Comparison of ENCODE assay signal across 8 mouse cellular contexts in genomic region chr16:48992437-48993230, GRCm38 (mm10). TPM values are rescaled to one million over a fixed set of nuclear protein-coding genes. Genes with fewer than 3 reads are reported as not detected.
DNase-seq lines count a peak whose midpoint lies in the region; ATAC-seq and TF ChIP-seq lines count a peak whose summit lies in the region.

No protein-coding gene starts in this region.

- H3K9ac ChIP-seq in lung, embryonic 14.5 days: peak overlapping the region; percentile 99
- H3K9ac ChIP-seq in forebrain, postnatal 0 days: peak overlapping the region; percentile 92
- H3K9ac ChIP-seq in liver, embryonic 14.5 days (replicated peaks): peak overlapping the region; percentile 99

- no peak for TF ChIP-seq EP300 in liver, embryonic 14.5 days (IDR thresholded peaks at IDR 0.05; ENCODE audit: low read depth)

- peak overlapping the region; percentile 91 for H3K4me3 ChIP-seq in lung, embryonic 14.5 days (ENCODE audit: low read depth, low read length)
- peak overlapping the region; percentile 75 for H3K4me3 ChIP-seq in forebrain, postnatal 0 days (ENCODE audit: low read depth, low read length)
- peak overlapping the region; percentile 86 to 99 for H3K4me3 ChIP-seq in liver, embryonic 14.5 days (ENCODE audit: insufficient read depth in 1 of 2, low read depth in 2 of 2, low read length in 2 of 2)

- H3K27me3 ChIP-seq in lung, embryonic 14.5 days (ENCODE audit: insufficient read depth, low read length): no peaks in the 10 kb centered on the region
- no peaks in the 10 kb centered on the region for H3K27me3 ChIP-seq in forebrain, postnatal 0 days (ENCODE audit: insufficient read depth, low read length)
- H3K27me3 ChIP-seq in liver, embryonic 14.5 days (ENCODE audit: control insufficient read depth, insufficient read depth, low read length): no peaks in the 10 kb centered on the region

- ATAC-seq in lung, embryonic 14.5 days (ENCODE audit: insufficient read depth): no peak
- no peak for ATAC-seq in forebrain, postnatal 0 days
- ATAC-seq in liver, embryonic 14.5 days (ENCODE audit: insufficient read depth): no peak

- 21% methylated on average over 10 of the region's 10 CpGs for WGBS in lung, embryonic 14.5 days
- 17% methylated on average over 10 of the region's 10 CpGs for WGBS in forebrain, postnatal 0 days
- 31% methylated on average over 10 of the region's 10 CpGs for WGBS in liver, embryonic 14.5 days (ENCODE audit: insufficient replicate concordance)

- H3K4me1 ChIP-seq in lung, embryonic 14.5 days (ENCODE audit: insufficient read depth): 0 out of 2 replicates have a peak, but pooled peaks cover 7% of the 10 kb centered on the region
- H3K4me1 ChIP-seq in forebrain, postnatal 0 days (ENCODE audit: insufficient read depth): peaks cover 10% of the 10 kb centered on the region; the same call in 1 of the 2 replicates
- H3K4me1 ChIP-seq in liver, embryonic 14.5 days (replicated peaks; ENCODE audit: control insufficient read depth in 2 of 2, insufficient read depth in 2 of 2, low read length in 1 of 2): peaks cover 5 to 12% of the 10 kb centered on the region in 2 experiments

- 0 out of 2 replicates have a peak, but pooled peaks cover 4% of the 10 kb centered on the region for H3K36me3 ChIP-seq in lung, embryonic 14.5 days (ENCODE audit: insufficient read depth)
- no peaks in the 10 kb centered on the region for H3K36me3 ChIP-seq in forebrain, postnatal 0 days (ENCODE audit: insufficient read depth)
- H3K36me3 ChIP-seq in liver, embryonic 14.5 days (replicated peaks; ENCODE audit: control insufficient read depth, insufficient read depth, low read depth): no peaks in the 10 kb centered on the region

- TF ChIP-seq CTCF in lung, embryonic 14.5 days (IDR thresholded peaks at IDR 0.05; ENCODE audit: low read depth): no peak
- no peak for TF ChIP-seq CTCF in forebrain, postnatal 0 days (IDR thresholded peaks at IDR 0.05; ENCODE audit: low read depth)
- TF ChIP-seq CTCF in liver, embryonic 14.5 days (IDR thresholded peaks at IDR 0.05; ENCODE audit: low read depth): no peak

- peak overlapping the region; percentile 75 for H3K4me2 ChIP-seq in lung, embryonic 14.5 days
- H3K4me2 ChIP-seq in forebrain, postnatal 0 days (ENCODE audit: low read depth): peak overlapping the region; percentile 48
- peak overlapping the region; percentile 83 for H3K4me2 ChIP-seq in liver, embryonic 14.5 days (ENCODE audit: low read depth)

- H3K9me3 ChIP-seq in lung, embryonic 14.5 days (ENCODE audit: low read depth, low read length): no peaks in the 10 kb centered on the region
- H3K9me3 ChIP-seq in forebrain, postnatal 0 days (ENCODE audit: low read length): no peaks in the 10 kb centered on the region
- no peaks in the 10 kb centered on the region for H3K9me3 ChIP-seq in liver, embryonic 14.5 days (ENCODE audit: control insufficient read depth, low read length)

- H3K27ac ChIP-seq in lung, embryonic 14.5 days (ENCODE audit: low read depth): no peak overlapping the region
- peak overlapping the region; percentile 36; the same call in 1 of the 2 replicates for H3K27ac ChIP-seq in forebrain, postnatal 0 days (ENCODE audit: low read depth, low read length)
- peak overlapping the region; percentile 55 for H3K27ac ChIP-seq in liver, embryonic 14.5 days

- peak; percentile 28 for DNase-seq in lung, embryonic 14.5 days
- no peak for DNase-seq in lung, postnatal 10 days
- DNase-seq in ZHBTc4 (ENCODE audit: low read depth, low spot score): peak; percentile 25
- DNase-seq in forebrain, postnatal 0 days: no peak
- DNase-seq in liver, embryonic 14.5 days (ENCODE audit: low read depth in 3 of 3, low spot score in 3 of 3): no peak
- no peak for DNase-seq in layer of hippocampus, postnatal 36 days
- DNase-seq in natural killer cell, adult 2 months (ENCODE audit: low spot score in 2 of 2): no peak
- no peak for DNase-seq in frontal cortex, postnatal 10 days (ENCODE audit: low spot score in 2 of 2)

RNA-seq across cellular contexts. Expression of gene Dzip3, which starts 1.3 kb away (rescaled TPM):
- polyA plus RNA-seq in lung, embryonic 14.5 days (2014; fragmentation: Nextera tagmentation; extraction: Ambion mirVana): 40.5 and 45.0 TPM in 2 replicates
- total RNA-seq in forebrain, postnatal 0 days (2014; rRNA removed): 129 and 149 TPM in 2 replicates
- polyA plus RNA-seq in forebrain, postnatal 0 days (2015; fragmentation: Nextera tagmentation; extraction: Ambion mirVana): 35.8 and 46.7 TPM in 2 replicates
- 5.3 and 5.8 TPM in 2 replicates for polyA plus RNA-seq in liver, embryonic 14.5 days (2012; rRNA removed)
- polyA plus RNA-seq in liver, embryonic 14.5 days (2014; fragmentation: Nextera tagmentation; extraction: Ambion mirVana): 5.8 and 7.9 TPM in 2 replicates
- total RNA-seq in layer of hippocampus, postnatal 36 days (2021): 10 to 100 TPM; 89.9 to 90.2 TPM

RNA-seq across cellular contexts. Expression of gene Cip2a, which starts 1.4 kb away (rescaled TPM):
- 45.9 and 48.0 TPM in 2 replicates for polyA plus RNA-seq in lung, embryonic 14.5 days (2014; fragmentation: Nextera tagmentation; extraction: Ambion mirVana)
- 7.3 and 10.4 TPM in 2 replicates for total RNA-seq in forebrain, postnatal 0 days (2014; rRNA removed)
- 4.1 and 4.3 TPM in 2 replicates for polyA plus RNA-seq in forebrain, postnatal 0 days (2015; fragmentation: Nextera tagmentation; extraction: Ambion mirVana)
- polyA plus RNA-seq in liver, embryonic 14.5 days (2012; rRNA removed): 13.5 and 20.8 TPM in 2 replicates
- 21.4 and 24.4 TPM in 2 replicates for polyA plus RNA-seq in liver, embryonic 14.5 days (2014; fragmentation: Nextera tagmentation; extraction: Ambion mirVana)
- total RNA-seq in layer of hippocampus, postnatal 36 days (2021): 1 to 10 TPM in 1 of 2 experiments, under 1 TPM in 1; 0.97 to 1.8 TPM

Comparison
In these comparisons a context has a peak if more than half of its experiments do, and no peak if none do; other contexts are left out.
1. DNase-seq: peak in lung, embryonic 14.5 days (single experiment) and ZHBTc4 (single experiment); none in lung, postnatal 10 days (single experiment), forebrain, postnatal 0 days (single experiment), liver, embryonic 14.5 days (0 of 3), layer of hippocampus, postnatal 36 days (0 of 2), natural killer cell, adult 2 months (0 of 2) and frontal cortex, postnatal 10 days (0 of 2).
2. Peak in every context shown above with its lines, with median percentiles within 50 percentile points of each other: H3K4me2 ChIP-seq, H3K4me3 ChIP-seq and H3K9ac ChIP-seq.